Mouse (Mus musculus) CD4-positive, CD25-positive, alpha-beta regulatory T cell, adult 2 months (primary cell): ENCODE data around the gene Selenbp1.

Experiments used
- DNase-seq: peaks from one replicate; pipeline ENCODE4 v3.0.0-alpha.2; 2012; ENCODE audit warnings: low read depth, low spot score

Selenbp1 gene

GRCm38 (mm10) chr3:94974528-94975422, 41.9 kb downstream of the Selenbp1 start, which contains the start of gene Pi4kb:
TSS of gene Pi4kb (plus strand) at chr3:94974731.
- DNase-seq = peak; percentile 96

- DNase-seq = no peak
Measured at GRCm38 (mm10) chr3:94984312-94984711, 51.5 kb downstream of the Selenbp1 start.

- no peak for DNase-seq
Measured at GRCm38 (mm10) chr3:94985513-94985912, 52.7 kb downstream of the Selenbp1 start.

- no peak for DNase-seq
Measured at GRCm38 (mm10) chr3:94987578-94987977, 54.7 kb downstream of the Selenbp1 start.

GRCm38 (mm10) chr3:94989159-94989761, 56.4 kb downstream of the Selenbp1 start:
- DNase-seq = no peak
